Mouse (Mus musculus) natural killer cell, adult 2 months (primary cell): ENCODE data around the gene Asphd2.
A peak's percentile ranks its signal among the peaks of the same experiment; 100 is the strongest.

Experiments
- DNase-seq, 2 experiments: peaks; one replicate each; pipeline ENCODE4 v3.0.0; 2022; ENCODE audit warnings: low spot score in 2 of 2

The Asphd2 gene

GRCm38 (mm10) chr5:112391676-112392323 is 2.9 kb downstream of the Asphd2 start:
- no peak for DNase-seq

- no peak for DNase-seq
These were observed 3.7 kb downstream of the Asphd2 start for GRCm38 (mm10) chr5:112391002-112391401.

- no peak for DNase-seq
These were observed 5.3 kb downstream of the Asphd2 start for GRCm38 (mm10) chr5:112389352-112389751.

- DNase-seq = no peak
These were observed 8.7 kb downstream of the Asphd2 start for GRCm38 (mm10) chr5:112385973-112386372.

GRCm38 (mm10) chr5:112384805-112385472 is 9.7 kb downstream of the Asphd2 start:
- peak; percentile 53 to 62 for DNase-seq

- DNase-seq = no peak
These were observed 11.9 kb downstream of the Asphd2 start for GRCm38 (mm10) chr5:112382641-112383330.

- DNase-seq = no peak
These were observed 12.6 kb downstream of the Asphd2 start for GRCm38 (mm10) chr5:112382042-112382441.

- DNase-seq = no peak
These were observed 13.5 kb downstream of the Asphd2 start for GRCm38 (mm10) chr5:112381154-112381553.

- DNase-seq = no peak
These were observed 15.9 kb downstream of the Asphd2 start for GRCm38 (mm10) chr5:112378716-112379115.

GRCm38 (mm10) chr5:112377380-112377779 is 17.3 kb downstream of the Asphd2 start:
- no peak for DNase-seq

GRCm38 (mm10) chr5:112376111-112376510 is 18.6 kb downstream of the Asphd2 start:
- no peak for DNase-seq

GRCm38 (mm10) chr5:112371933-112372332 is 22.7 kb downstream of the Asphd2 start:
- no peak for DNase-seq

GRCm38 (mm10) chr5:112370236-112370813 is 24.3 kb downstream of the Asphd2 start:
- no peak for DNase-seq

GRCm38 (mm10) chr5:112369326-112369725 is 25.3 kb downstream of the Asphd2 start:
- DNase-seq = no peak

- DNase-seq = no peak
These were observed 26.0 kb downstream of the Asphd2 start for GRCm38 (mm10) chr5:112368666-112369065.

GRCm38 (mm10) chr5:112367929-112368328 is 26.7 kb downstream of the Asphd2 start:
- DNase-seq = no peak

GRCm38 (mm10) chr5:112367338-112367737 is 27.3 kb downstream of the Asphd2 start:
- no peak for DNase-seq

- DNase-seq = no peak
These were observed 27.8 kb downstream of the Asphd2 start for GRCm38 (mm10) chr5:112366879-112367278.

- DNase-seq = no peak
These were observed 30.4 kb downstream of the Asphd2 start for GRCm38 (mm10) chr5:112364184-112364797.

- no peak for DNase-seq
These were observed 34.6 kb downstream of the Asphd2 start for GRCm38 (mm10) chr5:112360077-112360476.

- no peak for DNase-seq
These were observed 35.1 kb downstream of the Asphd2 start for GRCm38 (mm10) chr5:112359520-112359919.

GRCm38 (mm10) chr5:112356322-112356721 is 38.3 kb downstream of the Asphd2 start:
- no peak for DNase-seq
